Mouse (Mus musculus) adrenal gland (tissue): ENCODE data around the gene Dact2.

Experiments
- intact Hi-C: fragments of 180-260 bp; cut with DNase I; formaldehyde crosslinking; loops from one replicate; pipeline ENCODE4 v1.15.1; 2025

The Dact2 gene

DNA sequence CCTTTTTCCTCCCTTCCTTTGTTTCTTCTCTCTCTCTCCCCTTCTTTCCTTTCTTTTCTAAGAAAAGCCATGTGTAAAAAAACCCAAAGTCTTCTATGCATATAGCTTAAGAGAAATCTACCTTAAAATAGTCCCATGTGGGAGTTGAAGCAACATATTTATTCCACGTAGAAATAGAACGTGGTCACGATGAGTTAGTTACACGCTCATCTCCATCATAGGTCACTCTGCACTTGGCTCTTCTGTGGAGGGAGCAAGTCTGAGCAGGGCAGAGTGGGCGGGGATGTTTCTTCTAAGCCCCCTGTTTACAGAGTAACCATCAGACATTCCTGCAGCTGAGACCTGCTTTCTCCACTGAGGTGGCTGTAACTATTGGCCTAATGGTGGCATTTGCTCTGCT is 27.1 kb downstream of the Dact2 start:
- intact Hi-C loops, result no loop called here

DNA sequence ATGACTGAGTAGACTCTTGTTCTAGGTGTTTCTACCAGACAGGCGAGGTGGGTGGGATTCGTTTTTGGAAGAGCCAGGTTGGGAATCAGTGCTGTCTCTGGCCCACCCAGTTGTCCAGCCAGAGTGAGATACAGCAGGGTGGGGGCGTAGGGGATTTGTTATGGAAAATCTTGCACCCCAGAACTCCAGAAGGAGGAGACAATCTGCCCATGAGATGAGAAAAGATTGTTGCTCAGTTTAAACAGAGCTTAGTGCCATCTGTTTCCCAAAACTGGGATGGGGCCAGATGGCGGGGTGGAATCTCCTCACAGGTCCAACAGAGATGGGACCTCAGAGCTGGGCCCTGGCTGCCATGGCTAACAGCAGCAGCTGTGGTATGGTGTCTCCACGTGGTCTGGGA is 28.4 kb downstream of the Dact2 start:
- intact Hi-C loops, result no loop called here

GRCm38 (mm10) chr17:14175019-14175418 is 29.1 kb downstream of the Dact2 start:
- intact Hi-C loops, result no loop called here

- intact Hi-C loops, result no loop called here
Observed at GRCm38 (mm10) chr17:14174401-14174800, 29.7 kb downstream of the Dact2 start.

- intact Hi-C loops, result no loop called here
Observed at GRCm38 (mm10) chr17:14173459-14173858, 30.6 kb downstream of the Dact2 start.

GRCm38 (mm10) chr17:14172731-14173130 is 31.4 kb downstream of the Dact2 start:
- intact Hi-C loops, result no loop called here

GRCm38 (mm10) chr17:14172184-14172583 is 31.9 kb downstream of the Dact2 start:
- intact Hi-C loops, result no loop called here

GRCm38 (mm10) chr17:14170961-14171479 is 33.1 kb downstream of the Dact2 start:
- intact Hi-C loops, result no loop called here

- intact Hi-C loops, result no loop called here
Observed at GRCm38 (mm10) chr17:14169431-14169830, 34.7 kb downstream of the Dact2 start.

DNA sequence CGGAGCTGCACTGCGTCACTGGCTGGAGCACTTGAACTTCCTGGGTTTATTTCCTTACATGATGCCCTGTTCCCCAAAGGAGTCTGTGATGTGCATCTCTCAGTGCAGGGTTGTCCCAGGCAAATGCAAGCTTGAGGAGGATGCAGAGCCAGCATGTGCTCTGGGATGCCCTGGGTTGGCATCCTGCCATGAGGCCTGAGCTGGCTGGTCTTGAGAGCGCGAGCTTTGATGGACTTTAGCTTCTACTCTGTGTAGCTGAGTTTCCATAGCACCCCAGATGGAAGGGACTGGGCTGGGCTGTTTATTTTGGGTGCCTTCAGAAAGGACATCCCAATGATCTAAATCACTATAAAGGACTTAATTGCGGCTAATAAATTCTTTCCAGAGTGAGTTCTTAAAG is 36.5 kb downstream of the Dact2 start:
- intact Hi-C loops, result no loop called here

DNA sequence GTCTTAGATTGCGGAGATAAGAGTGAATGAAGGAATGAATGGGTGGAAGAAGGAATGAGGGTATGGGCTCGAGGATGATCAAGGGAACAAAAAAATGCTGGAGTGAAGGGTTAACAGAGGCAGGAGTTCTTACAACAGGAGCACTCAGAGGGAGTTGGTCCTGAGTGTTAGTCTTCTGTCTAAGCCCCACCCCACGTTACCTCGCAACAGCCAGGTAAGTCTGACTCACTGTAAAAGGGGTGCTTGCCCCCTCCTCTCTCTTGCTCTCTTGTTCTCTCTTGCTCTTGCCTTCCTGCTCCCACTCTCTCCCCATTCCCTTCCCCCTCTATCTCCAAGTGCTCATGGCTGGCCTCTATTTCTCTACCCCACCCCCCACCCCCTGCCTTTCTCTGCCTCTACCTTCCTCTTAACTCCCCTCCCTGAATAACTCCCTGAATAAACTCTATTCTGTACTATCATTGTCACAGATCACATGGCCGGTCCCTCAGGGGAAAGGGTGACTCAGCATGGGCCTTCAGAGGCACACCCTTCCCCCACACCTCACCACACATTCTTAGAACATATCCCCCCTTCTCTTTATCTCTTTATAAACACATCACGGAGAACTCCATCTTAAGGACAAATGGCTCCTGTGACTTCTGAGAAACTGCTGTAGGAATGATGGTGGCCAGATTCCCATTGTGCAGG is 37.2 kb downstream of the Dact2 start:
- intact Hi-C loops, result no loop called here

- intact Hi-C loops, result no loop called here
Observed at GRCm38 (mm10) chr17:14165934-14166610, 38.0 kb downstream of the Dact2 start.

- intact Hi-C loops, result no loop called here
Observed at GRCm38 (mm10) chr17:14165332-14165876, 38.7 kb downstream of the Dact2 start.

GRCm38 (mm10) chr17:14160846-14161245 is 43.3 kb downstream of the Dact2 start:
- intact Hi-C loops, result no loop called here

GRCm38 (mm10) chr17:14157779-14158195 is 46.3 kb downstream of the Dact2 start:
- intact Hi-C loops, result no loop called here
